In genomic region chr3:121566901-121567300, GRCm38 (mm10) we compare ENCODE assay signal across 21 mouse cellular contexts. TPM values are rescaled to one million over a fixed set of nuclear protein-coding genes. Genes with fewer than 3 reads are reported as not detected.
"Had no signal": no experiment of that assay in that cellular context is flagged by ENCODE, and none has a peak within 500 bp of the region (broad histone marks: within the 10 kb centered on the region; RNA-seq: fewer than 3 reads in every experiment).

No protein-coding gene starts in this region.

- H3K4me2 ChIP-seq: intestine, embryonic 15.5 days; liver, embryonic 13.5 days; midbrain, embryonic 11.5 days; neural tube, embryonic 12.5 days; neural tube, embryonic 15.5 days; stomach, embryonic 15.5 days had no signal

- H3K9ac ChIP-seq: intestine, embryonic 15.5 days; liver, embryonic 13.5 days; neural tube, embryonic 12.5 days; neural tube, embryonic 15.5 days; stomach, embryonic 15.5 days had no signal

- H3K27me3 ChIP-seq: intestine, embryonic 15.5 days; liver, embryonic 13.5 days; neural tube, embryonic 12.5 days; neural tube, embryonic 15.5 days; stomach, embryonic 15.5 days had no signal

- H3K36me3 ChIP-seq: intestine, embryonic 15.5 days; liver, embryonic 13.5 days; neural tube, embryonic 12.5 days; neural tube, embryonic 15.5 days; stomach, embryonic 15.5 days had no signal

- DNase-seq: kidney, adult 11 months; kidney, postnatal 14 days; kidney, postnatal 4 days; layer of hippocampus, adult 9-11 months; liver, embryonic 13.5 days; lung, adult 2 months; midbrain, embryonic 14.5 days; right cerebral cortex, adult 18-20 months; right cerebral cortex, postnatal 14 days; right cerebral cortex, postnatal 4 days; thymus, adult 18-20 months; thymus, postnatal 36 days had no signal

- H3K9me3 ChIP-seq: intestine, embryonic 15.5 days; liver, embryonic 13.5 days; neural tube, embryonic 12.5 days; neural tube, embryonic 15.5 days; stomach, embryonic 15.5 days had no signal

- H3K27ac ChIP-seq: intestine, embryonic 15.5 days; liver, embryonic 13.5 days; neural tube, embryonic 12.5 days; neural tube, embryonic 15.5 days; stomach, embryonic 15.5 days had no signal

- ATAC-seq: intestine, embryonic 15.5 days had no signal

- H3K4me3 ChIP-seq: intestine, embryonic 15.5 days; liver, embryonic 13.5 days; megakaryocyte, embryonic 14.5 days; neural tube, embryonic 12.5 days; neural tube, embryonic 15.5 days; stomach, embryonic 15.5 days had no signal

- H3K4me1 ChIP-seq: intestine, embryonic 15.5 days; liver, embryonic 13.5 days; neural tube, embryonic 12.5 days; neural tube, embryonic 15.5 days; stomach, embryonic 15.5 days had no signal

RNA-seq across cellular contexts. Expression of gene Slc44a3, which starts 34.7 kb away (rescaled TPM):
- total RNA-seq: layer of hippocampus, postnatal 25 days; left cerebral cortex, adult 18-20 months; left cerebral cortex, postnatal 25 days had no signal
